Comparison of ENCODE assay signal across 8 mouse cellular contexts in the genomic region with DNA sequence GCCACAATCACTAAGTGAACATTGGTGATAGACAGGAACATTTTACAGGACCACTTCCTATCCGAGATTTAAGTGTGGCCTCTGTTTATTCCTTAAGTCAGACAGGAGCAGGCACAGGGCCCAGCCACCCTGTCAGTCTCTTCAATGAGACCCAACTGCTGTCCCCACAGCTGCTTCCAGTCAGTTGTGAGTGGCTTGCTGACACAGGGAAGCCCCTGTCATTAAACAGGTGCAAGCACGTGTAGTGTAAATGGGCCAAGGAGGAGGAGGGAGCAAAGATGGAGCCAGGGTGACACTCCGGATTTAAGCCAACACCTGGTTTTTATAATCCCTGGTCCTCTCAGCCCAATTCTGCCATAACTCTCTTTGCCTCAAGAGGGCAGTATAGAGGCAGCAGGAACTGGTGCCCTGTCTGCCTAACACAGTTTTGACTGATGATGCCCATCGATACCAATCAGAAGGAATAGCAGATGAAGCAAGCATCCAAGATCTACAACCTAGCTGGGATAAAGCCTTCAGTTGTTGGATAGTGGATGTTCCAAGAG. TPM values are rescaled to one million over a fixed set of nuclear protein-coding genes. Genes with fewer than 3 reads are reported as not detected.
DNase-seq lines count a peak whose midpoint lies in the region; ATAC-seq and TF ChIP-seq lines count a peak whose summit lies in the region.

No protein-coding gene starts in this region.

- H3K4me1 ChIP-seq in testis, adult 2 months (ENCODE audit: control insufficient read depth, insufficient read depth, low read length): no peaks in the 10 kb centered on the region

- no peak overlapping the region for H3K4me3 ChIP-seq in testis, adult 2 months (ENCODE audit: control insufficient read depth, low read depth, low read length)

- peak; percentile 40 for DNase-seq in heart, adult 8-10 months (ENCODE audit: low spot score)
- no peak for DNase-seq in heart, adult 11 months
- no peak for DNase-seq in testis, postnatal 10 days (ENCODE audit: low spot score)
- peak; percentile 39 to 71 for DNase-seq in cerebellum, postnatal 36 days
- DNase-seq in kidney, postnatal 36 days: peak; percentile 41 to 71
- DNase-seq in urinary bladder, postnatal 4 days (ENCODE audit: low spot score in 2 of 2): no peak

- H3K27me3 ChIP-seq in testis, adult 2 months (ENCODE audit: control insufficient read depth, insufficient read depth, low read length): no peaks in the 10 kb centered on the region

- no peaks in the 10 kb centered on the region for H3K36me3 ChIP-seq in testis, adult 2 months (ENCODE audit: control insufficient read depth, insufficient read depth, low read length)

- no peak overlapping the region for H3K27ac ChIP-seq in testis, adult 2 months (ENCODE audit: control insufficient read depth, insufficient read depth, low read depth, low read length)

- no peak for TF ChIP-seq POLR2A in testis, adult 2 months (IDR thresholded peaks at IDR 0.05; ENCODE audit: control insufficient read depth, low read depth, low read length)

- peak; percentile 71 for ATAC-seq in megakaryocyte progenitor cell, adult 5-6 weeks (replicated peaks; ENCODE audit: poor library complexity)

- peak; percentile 44; the same call in 1 of the 2 replicates for TF ChIP-seq CTCF in testis, adult 2 months (IDR thresholded peaks at IDR 0.05; ENCODE audit: control insufficient read depth, insufficient read depth, insufficient replicate concordance, low read depth, low read length)

RNA-seq across cellular contexts. Expression of gene Myo18b, which starts 19.2 kb away (rescaled TPM):
- 100 to 1,000 TPM; 211 to 246 (median 225) TPM for total RNA-seq in heart, adult 8-10 months (2022)
- 36.8 and 39.4 TPM in 2 replicates for polyA plus RNA-seq in testis, adult 2 months (2012; rRNA removed)
- total RNA-seq in megakaryocyte progenitor cell, adult 5-6 weeks (2015): 0.84 and 1.5 TPM in 2 replicates
- total RNA-seq in megakaryocyte progenitor cell, adult 5-6 weeks (2017): 2.2 and 3.1 TPM in 2 replicates

Comparison
In these comparisons a context has a peak if more than half of its experiments do, and no peak if none do; other contexts are left out.
1. DNase-seq: peak in heart, adult 8-10 months (single experiment), cerebellum, postnatal 36 days (2 of 2) and kidney, postnatal 36 days (2 of 2); none in heart, adult 11 months (single experiment), testis, postnatal 10 days (single experiment) and urinary bladder, postnatal 4 days (0 of 2).
2. RNA of gene Myo18b, which starts 19.2 kb away (total RNA-seq): 211 to 246 TPM in heart, adult 8-10 months; 0.84 to 3.1 TPM in megakaryocyte progenitor cell, adult 5-6 weeks; every median in the first group is over 10 times any median in the second.